Mouse (Mus musculus) adrenal gland, postnatal 36 days (tissue): ENCODE measurements at regions not wholly inside any gene's neighbourhood (a gene's known extent, or its start where the extent isn't known, plus 50 kb on each side); places are given as distances from the start of the nearest gene placed in this dataset.

Experiments used
- DNase-seq, 2 experiments: peaks; one replicate each; pipeline ENCODE4 v3.0.0; 2021; ENCODE audit warnings: mixed read lengths in 1 of 2

- DNase-seq = no peak
These were observed 148.8 kb downstream of the Ccser2 start for GRCm38 (mm10) chr14:36819826-36820225.

DNA sequence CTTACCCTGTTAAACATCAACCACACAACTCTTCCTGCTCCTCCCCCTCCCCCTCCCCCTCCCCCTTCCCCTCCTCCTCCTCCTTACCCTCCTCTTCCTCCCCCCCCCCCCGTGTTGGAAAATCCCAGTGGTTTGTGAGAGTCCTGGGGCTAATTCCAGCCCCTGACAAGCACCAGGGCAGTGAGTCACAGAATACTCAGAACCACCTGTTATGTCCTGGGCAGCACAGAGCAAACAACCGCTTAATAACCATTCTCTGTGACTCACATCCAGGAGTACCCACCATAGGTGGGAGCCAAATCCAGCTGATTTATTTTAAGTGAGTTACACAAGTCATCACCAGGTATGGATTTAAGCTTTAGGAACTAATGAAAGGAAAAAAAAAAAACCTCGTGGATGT, 166.2 kb downstream of the Ccser2 start:
- no peak for DNase-seq

DNA sequence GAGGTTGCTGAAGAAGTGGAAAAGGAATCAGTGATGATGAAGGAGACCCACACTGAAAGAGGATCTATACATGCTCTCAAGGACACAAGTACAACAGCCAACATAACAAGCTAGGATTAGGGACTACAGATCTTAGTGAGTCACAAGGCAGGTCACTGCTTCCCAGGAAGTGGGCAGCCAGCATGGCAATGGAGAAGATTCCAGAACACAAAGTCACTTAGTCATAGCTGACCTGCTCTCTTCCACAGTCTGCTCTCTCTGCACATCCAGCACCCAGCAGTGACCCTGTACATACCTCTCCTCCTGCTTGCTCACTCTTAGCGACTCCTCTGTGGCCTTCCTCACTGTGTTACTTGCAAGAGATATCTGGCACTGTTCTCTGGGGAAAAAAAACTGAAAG, 168.8 kb downstream of the Ccser2 start:
- peak in 1 of 2 experiments; percentile 1 for DNase-seq

GRCm38 (mm10) chr14:36781882-36782281, 186.7 kb downstream of the Ccser2 start:
- DNase-seq = no peak

DNA sequence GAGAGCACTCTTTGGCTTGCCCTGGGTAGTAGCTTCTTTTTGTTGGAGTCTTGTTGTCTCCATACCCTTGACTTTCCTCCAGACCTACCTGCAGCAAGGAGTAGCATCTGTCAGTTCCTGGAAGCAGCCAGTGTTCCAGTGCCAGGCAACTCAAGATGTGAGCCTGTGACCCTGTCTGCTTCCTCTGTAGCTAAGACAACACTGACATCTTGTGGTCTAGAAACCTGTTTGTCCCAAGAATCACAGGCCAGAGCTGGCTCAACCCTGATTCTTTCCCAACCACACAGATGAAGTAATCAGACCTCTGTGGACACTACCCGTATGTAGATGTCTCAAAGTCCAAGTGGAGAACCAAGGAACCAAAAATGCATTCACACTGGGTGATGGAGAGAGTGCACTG, 189.6 kb downstream of the Ccser2 start:
- DNase-seq = no peak

GRCm38 (mm10) chr14:36774349-36774748, 194.2 kb downstream of the Ccser2 start:
- no peak for DNase-seq

GRCm38 (mm10) chr14:36764377-36764776, 204.2 kb downstream of the Ccser2 start:
- DNase-seq = no peak

DNA sequence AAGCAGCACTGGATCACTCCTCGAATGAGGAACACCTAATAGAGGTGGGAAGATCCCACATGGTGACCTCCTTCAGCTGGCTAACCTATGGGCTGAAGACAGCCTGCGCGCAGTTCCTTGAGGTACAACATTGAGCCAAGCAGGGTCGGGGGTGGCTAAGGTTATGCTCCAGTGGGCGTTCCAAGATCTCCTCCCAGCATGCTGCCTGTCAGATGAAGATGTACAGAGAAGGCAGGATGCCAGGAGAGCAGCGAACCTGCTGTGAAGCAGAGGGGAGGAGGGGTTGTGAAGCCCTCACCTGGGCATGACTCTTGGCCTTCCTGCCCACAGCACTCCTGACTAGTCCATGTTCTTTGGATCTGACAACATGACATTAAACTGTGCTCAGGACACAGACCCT, 212.5 kb downstream of the Ccser2 start:
- DNase-seq = no peak

DNA sequence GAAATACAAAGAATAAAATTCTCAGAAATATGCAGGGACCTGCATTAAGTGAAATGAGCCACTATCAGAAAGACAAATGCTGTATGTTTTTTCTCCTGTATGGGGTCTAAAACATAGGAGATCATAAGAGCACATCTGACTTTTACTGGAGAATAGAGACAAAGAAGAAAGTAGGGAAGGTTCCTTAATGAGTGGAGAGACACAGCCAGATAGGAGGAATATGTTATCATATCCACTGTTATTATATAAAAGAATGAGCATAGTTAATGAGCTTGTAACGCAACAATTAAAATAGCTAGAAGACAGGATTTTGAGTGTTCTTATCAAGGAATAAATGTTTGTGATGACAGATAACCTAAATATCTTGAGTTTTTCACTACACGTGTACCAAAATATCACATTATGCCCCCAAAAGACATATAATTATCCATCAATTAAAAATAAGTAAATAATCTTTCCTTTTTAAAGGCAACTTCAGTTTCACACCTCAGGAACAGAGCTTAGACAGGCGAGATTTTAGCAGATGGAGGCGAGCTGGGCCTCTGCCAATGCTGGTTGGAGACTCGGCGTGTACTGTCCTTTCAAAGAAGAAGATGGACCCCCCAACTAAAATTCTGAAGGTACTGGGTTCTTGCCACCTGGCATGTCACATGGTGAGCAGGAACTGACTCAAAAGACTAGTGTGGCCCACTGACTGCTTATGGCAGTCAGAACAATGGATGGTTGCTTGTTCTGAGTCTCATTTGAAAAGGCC, 220.3 kb downstream of the Ccser2 start:
- no peak for DNase-seq

DNA sequence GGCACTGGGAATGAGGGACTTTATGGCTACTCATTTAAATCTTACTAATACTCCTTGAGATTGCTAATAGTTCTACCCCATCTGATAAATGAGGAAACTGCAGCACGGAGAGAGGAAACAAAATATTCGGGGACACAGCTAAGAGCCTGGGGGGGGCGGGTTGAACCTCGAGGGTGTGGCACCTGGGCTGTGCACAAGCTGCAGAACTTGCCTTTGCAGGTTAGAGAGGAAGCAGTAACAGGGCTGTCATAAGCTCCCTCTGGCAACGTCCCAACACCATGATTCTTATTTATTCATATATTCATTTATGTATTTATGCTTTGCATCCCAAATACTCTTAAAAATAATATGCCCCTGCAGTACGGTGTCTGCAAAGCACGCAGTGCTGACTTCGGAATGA, 237.5 kb downstream of the Ccser2 start:
- DNase-seq = no peak

DNA sequence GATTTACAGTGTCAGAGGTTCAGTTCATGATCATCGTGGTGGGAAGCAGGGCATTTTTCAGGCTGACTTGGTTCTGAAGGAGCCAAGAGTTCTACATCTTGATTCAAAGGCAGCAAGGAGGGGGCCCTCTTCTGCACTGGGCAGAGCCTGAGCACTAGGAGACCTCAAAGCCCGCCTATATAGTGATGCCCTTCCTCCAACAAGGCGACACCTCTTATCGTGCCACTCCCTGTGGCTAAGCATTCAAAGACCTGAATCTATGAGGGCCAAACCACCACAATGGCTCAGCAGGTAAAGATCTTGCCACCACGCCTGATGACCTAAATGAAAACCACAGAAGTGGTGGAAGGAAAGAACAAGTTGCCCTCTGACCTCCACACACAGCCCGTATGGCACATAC, 242.5 kb downstream of the Ccser2 start:
- DNase-seq = no peak

DNA sequence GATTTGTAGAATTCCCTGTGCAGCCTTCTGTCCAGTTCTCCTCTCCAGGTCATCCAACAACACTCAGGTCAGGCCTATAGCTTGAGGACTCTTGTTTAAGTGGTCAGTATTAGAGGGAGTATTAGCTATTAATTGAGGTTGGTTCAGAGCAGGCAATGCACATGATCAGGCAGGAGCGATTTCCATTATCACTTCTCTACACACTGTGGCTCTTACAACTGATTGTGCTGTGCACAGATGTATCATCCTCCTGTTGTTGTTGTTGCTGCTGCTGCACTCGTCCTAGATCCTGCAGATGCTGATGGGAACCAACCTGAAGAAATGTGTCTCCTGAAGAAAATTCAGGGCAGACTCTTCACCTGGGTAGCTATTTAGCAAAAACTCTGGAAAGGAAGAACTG, 252.9 kb downstream of the Ccser2 start:
- DNase-seq = no peak

- DNase-seq = no peak
These were observed 271.6 kb downstream of the Ccser2 start for GRCm38 (mm10) chr14:36696993-36697392.

DNA sequence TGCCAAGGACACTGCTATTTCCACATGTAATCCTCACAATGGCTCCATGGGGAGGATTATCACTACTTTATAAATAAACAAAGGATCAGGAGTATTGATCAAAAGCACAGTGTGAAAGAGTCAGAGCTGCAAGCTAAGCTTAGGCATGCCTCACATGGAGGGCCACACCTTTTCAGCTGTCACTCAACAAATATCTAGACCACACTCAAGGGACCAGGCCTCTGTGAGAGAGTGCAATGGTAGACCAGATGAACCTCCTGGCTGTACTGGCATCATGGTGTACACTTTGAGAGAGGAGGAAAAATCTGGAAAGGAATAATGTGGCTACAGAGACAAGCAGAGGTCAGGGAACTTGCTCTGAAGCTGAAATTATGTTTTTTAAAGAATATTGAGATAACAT, 276.6 kb downstream of the Ccser2 start:
- no peak for DNase-seq

DNA sequence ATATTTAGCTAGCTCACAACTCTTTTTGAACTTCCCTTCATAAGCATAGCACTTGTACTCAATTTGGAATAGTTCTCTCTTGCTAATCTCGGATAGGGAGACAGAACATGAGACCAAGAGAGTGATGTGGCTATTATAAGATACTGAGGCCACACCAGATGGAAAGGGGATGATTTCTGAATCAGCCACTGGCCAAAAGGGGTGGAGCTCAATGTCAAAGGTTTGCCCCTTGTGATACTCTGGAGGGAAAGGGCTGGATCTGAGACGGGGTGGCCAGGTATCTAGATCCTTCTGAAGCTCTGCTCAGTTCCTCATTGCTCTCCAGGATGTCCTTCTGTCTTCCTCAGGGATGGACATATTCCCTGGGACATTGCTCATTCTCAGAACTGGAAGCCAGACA, 277.6 kb downstream of the Ccser2 start:
- DNase-seq = no peak

GRCm38 (mm10) chr14:36658678-36659263, 309.8 kb downstream of the Ccser2 start:
- DNase-seq = no peak

- no peak for DNase-seq
These were observed 310.4 kb downstream of the Ccser2 start for GRCm38 (mm10) chr14:36658193-36658592.

DNA sequence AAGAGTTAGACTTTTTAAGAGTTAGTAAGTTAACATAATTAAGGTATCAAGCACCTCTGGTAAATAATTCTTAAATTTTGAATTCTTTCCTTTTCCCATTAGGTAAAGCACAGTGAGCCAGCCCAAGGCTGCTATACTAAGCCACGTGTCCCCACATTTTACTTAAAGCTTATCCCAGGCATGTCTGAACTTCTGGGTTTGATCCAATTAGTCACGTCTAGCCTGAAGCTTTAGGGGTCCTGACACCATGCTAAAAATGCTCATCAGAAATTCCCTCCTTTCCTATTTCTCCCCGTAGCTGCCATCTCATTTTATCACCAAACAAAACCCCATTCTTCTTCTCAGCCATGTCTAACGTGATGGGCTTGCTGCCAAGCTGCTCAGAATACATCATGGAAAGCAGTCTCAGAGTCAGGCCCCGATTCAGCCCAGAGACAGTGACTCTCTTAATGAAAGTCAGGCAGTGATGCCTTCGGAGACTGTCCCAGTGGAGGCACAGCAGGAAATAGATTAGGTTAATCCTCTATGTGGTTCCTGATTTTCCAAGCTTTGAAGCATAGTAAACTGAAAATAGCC, 315.5 kb downstream of the Ccser2 start:
- DNase-seq = peak; percentile 5 to 7

- DNase-seq = no peak
These were observed 317.4 kb downstream of the Ccser2 start for GRCm38 (mm10) chr14:36651053-36651735.

DNA sequence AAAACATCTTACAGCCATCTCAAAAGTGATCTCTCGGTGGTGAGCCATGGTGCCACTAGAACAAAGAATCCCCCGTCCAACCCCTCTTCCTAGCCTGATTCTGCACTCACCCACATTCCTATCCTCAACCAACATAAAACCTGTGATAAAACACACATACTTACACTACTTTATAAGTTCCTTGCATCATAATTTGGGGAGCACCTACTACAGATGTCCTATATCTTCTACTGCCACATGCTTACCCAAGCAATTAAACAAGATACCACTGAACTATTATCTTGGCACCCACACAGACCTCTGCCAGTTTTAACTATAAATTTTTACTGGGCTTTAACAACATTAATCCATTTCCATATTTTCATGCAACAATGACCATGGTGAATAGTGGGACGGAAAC, 321.9 kb downstream of the Ccser2 start:
- DNase-seq = no peak

DNA sequence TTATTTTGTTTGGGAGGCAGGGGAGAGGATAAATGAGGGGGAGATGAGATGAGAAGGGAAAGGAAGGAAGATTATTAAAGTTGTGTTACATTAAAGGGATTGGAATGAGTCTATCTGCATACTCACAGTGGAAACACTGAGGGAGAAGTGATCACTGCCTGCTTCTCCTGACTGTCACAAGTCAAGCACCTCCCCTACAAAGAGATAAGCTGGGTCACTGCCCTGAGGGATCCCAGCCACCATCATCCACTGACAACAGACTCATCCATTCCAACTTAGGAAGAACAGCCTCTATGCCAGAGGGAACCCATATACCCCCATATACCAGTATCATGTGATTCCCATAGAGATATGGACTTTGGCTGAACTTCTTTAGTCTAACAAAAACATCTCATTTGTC, 322.3 kb downstream of the Ccser2 start:
- DNase-seq = no peak

GRCm38 (mm10) chr14:36624822-36625221, 343.8 kb downstream of the Ccser2 start:
- DNase-seq = no peak

DNA sequence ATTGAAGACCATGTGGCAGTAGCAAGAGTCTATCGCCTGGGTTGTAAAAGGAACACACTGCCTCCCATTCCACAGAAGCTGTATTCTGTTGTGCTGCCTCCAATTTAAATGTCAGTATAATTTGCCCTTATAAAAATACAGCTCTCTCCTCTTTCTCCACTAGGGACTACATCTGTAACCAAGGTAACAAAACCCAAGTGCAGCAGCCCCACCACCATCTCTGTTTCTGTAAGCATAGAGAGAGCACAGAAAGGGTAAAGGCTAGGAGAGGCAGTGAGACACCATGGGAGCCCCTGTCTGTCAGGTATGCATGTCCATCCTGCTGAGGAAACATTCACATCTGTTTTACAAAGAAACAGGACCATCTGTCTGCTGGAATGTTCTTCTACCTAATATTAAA, 344.4 kb downstream of the Ccser2 start:
- DNase-seq = no peak
